Mouse (Mus musculus): Measurements from ENCODE around the gene Zfp882.
"Not testable (repeated sequence)": the region's sequence is repeated elsewhere in the genome, so short reads cannot be mapped to it uniquely, and the experiment has no call there.

DNA sequence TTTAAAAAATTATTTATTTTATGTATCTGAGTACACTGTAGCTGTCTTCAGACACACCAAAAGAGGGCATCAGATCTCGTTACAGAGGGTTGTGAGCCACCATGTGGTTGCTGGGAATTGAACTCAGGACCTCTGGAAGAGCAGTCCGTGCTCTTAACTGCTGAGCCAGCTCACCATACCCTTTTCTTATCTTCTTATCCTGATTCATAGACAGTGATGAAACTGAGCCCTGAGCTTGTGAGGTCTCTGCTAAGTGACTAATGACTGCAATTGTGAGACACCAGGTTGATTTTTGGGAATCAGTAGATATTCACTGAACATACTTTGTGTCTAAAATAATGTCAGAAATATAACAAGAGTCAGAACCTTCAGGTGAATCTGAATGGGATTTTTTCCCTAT, 29.6 kb downstream of the Zfp882 start:
- TF ChIP-seq CTCF (IDR thresholded peaks at IDR 0.05; ENCODE audit: extremely low read depth, insufficient read length, insufficient replicate concordance, low read depth, low read length); POLR2A (IDR thresholded peaks at IDR 0.05; ENCODE audit: low read depth, low read length): not testable (repeated sequence)

Measured in small intestine, adult 2 months (tissue).